Mouse (Mus musculus): Measurements from ENCODE around the gene Gnptab. TPM values are rescaled to one million over a fixed set of nuclear protein-coding genes. Genes with fewer than 3 reads are reported as not detected.

The Gnptab gene
- total and polyA plus RNA-seq, 3 experiments, result 2.7 to 50.8 (median 41.0) TPM

DNA sequence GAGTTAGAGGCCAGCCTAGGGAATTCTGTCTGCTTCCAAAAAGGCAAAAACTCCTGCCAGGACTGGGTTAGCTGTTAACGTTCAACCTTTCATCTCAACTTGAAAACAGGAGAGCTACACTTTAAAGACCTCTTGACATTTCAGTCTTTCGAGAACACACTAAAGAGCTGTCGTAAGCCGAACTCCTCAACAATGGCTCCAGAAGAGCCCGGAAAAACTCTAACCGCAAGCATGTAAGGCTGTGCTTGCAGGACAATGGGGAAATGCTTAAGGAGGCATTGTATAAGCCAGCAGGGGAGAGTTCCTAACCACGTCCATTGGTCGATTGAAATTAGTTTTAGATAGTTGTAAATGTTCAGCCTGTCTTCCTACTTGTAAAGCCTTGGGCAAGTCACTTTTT lies 29.1 kb upstream of the Gnptab start:
- Histone ChIP-seq H3K4me3 (ENCODE audit: low read depth, low read length) (no peak overlapping the region), H3K36me3 (replicated peaks) (no peaks in the 10 kb centered on the region), H3K9me3 (replicated peaks) (no peaks in the 10 kb centered on the region), H3K27me3 (ENCODE audit: insufficient read depth, low read length) (no peaks in the 10 kb centered on the region), H3K4me1 (ENCODE audit: insufficient read depth, low read depth, low read length) (no peaks in the 10 kb centered on the region)
- TF ChIP-seq CTCF (IDR thresholded peaks at IDR 0.05; ENCODE audit: low read depth, low read length) (no peak), GATA2 (IDR thresholded peaks at IDR 0.05; ENCODE audit: borderline replicate concordance, low read depth, low read length) (no peak), POLR2AphosphoS5 (IDR thresholded peaks at IDR 0.05; ENCODE audit: insufficient replicate concordance, low read depth, low read length) (no peak), GATA1 (IDR thresholded peaks at IDR 0.05; ENCODE audit: borderline replicate concordance, low read length) (no peak), TAL1 (conservative IDR thresholded peaks at IDR 0.05; ENCODE audit: low read depth, low read length) (no peak)
- ATAC-seq (ENCODE audit: extremely low read depth, insufficient number of reproducible peaks, low FRiP score, poor library complexity, severe bottlenecking) (no peak), DNase-seq (ENCODE audit: low spot score) (no peak)

DNA sequence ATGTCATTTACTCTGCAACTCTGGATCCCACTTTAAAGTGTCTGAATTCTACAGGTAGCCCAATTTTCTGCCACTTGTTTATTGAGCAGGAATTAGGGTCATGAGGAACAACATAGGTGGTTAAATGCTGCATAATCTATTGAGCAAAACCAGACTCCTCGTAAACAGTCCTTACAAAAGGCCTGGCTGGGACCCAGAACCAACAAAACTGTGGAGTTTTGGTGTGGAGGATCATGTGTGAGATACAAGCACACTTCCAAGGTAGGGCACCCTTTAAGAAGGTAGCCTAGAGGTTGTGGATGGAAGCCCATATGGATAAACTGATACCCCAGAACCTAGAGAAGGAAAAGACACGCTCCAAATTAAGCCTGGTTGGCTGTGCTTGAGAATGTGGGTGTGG lies 28.2 kb upstream of the Gnptab start:
- no peaks in the 10 kb centered on the region for H3K27me3 ChIP-seq (ENCODE audit: insufficient read depth, low read length)
- H3K4me3 ChIP-seq (ENCODE audit: low read depth, low read length), result no peak overlapping the region
- no peaks in the 10 kb centered on the region for H3K9me3 ChIP-seq (replicated peaks)
- TF ChIP-seq GATA1 (IDR thresholded peaks at IDR 0.05; ENCODE audit: borderline replicate concordance, low read length) (no peak), GATA2 (IDR thresholded peaks at IDR 0.05; ENCODE audit: borderline replicate concordance, low read depth, low read length) (no peak), POLR2AphosphoS5 (IDR thresholded peaks at IDR 0.05; ENCODE audit: insufficient replicate concordance, low read depth, low read length) (no peak), TAL1 (conservative IDR thresholded peaks at IDR 0.05; ENCODE audit: low read depth, low read length) (no peak), CTCF (IDR thresholded peaks at IDR 0.05; ENCODE audit: low read depth, low read length) (no peak)
- H3K4me1 ChIP-seq (ENCODE audit: insufficient read depth, low read depth, low read length), result no peaks in the 10 kb centered on the region
- ATAC-seq (ENCODE audit: extremely low read depth, insufficient number of reproducible peaks, low FRiP score, poor library complexity, severe bottlenecking) (no peak), DNase-seq (ENCODE audit: low spot score) (no peak)
- H3K36me3 ChIP-seq (replicated peaks), result no peaks in the 10 kb centered on the region

DNA sequence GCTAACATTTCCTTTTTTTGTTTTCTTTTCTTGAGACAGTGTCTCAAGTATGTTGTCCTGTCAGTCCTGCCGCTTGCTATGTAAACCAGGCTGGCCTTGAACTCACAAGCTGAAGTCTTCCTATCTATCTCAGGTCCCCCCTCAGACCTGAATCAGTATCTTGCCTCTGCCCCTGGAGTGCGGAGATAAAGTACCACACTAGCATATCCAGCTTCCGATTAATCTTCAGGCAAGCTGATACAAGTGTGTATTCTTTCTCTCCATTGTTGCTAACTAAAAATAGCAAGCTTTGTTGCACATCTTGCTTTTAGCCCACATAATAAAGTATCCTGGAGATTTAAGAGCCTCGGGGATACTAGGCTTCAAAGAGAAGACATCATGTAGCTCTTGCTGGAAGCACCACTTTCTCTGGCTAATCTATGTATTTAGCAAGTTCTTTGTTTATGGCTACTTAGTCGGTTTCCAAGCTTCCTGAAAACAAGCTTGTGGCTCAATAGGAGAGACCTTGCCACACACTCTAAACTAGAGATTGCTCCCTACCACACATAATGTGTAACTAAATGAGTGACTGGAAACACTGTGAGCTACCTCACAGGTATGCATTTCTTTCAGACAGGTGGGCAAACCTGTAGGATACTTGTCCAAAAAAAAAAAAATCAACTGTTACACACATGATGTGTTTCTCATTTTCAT lies 27.4 kb upstream of the Gnptab start:
- peaks cover under 1% of the 10 kb centered on the region; the same call in 1 of the 2 replicates for H3K4me1 ChIP-seq (ENCODE audit: insufficient read depth, low read depth, low read length)
- TF ChIP-seq POLR2AphosphoS5 (IDR thresholded peaks at IDR 0.05; ENCODE audit: insufficient replicate concordance, low read depth, low read length), result no peak
- no peak for TF ChIP-seq CTCF (IDR thresholded peaks at IDR 0.05; ENCODE audit: low read depth, low read length)
- no peak for TF ChIP-seq GATA2 (IDR thresholded peaks at IDR 0.05; ENCODE audit: borderline replicate concordance, low read depth, low read length)
- TF ChIP-seq TAL1 (conservative IDR thresholded peaks at IDR 0.05; ENCODE audit: low read depth, low read length), result no peak
- no peak for TF ChIP-seq GATA1 (IDR thresholded peaks at IDR 0.05; ENCODE audit: borderline replicate concordance, low read length)
- peaks cover under 1% of the 10 kb centered on the region; the same call in 1 of the 2 replicates for H3K27me3 ChIP-seq (ENCODE audit: insufficient read depth, low read length)
- ATAC-seq (ENCODE audit: extremely low read depth, insufficient number of reproducible peaks, low FRiP score, poor library complexity, severe bottlenecking), result no peak
- no peak overlapping the region for H3K4me3 ChIP-seq (ENCODE audit: low read depth, low read length)
- no peaks in the 10 kb centered on the region for H3K36me3 ChIP-seq (replicated peaks)
- no peaks in the 10 kb centered on the region for H3K9me3 ChIP-seq (replicated peaks)
- no peak for DNase-seq (ENCODE audit: low spot score)

DNA sequence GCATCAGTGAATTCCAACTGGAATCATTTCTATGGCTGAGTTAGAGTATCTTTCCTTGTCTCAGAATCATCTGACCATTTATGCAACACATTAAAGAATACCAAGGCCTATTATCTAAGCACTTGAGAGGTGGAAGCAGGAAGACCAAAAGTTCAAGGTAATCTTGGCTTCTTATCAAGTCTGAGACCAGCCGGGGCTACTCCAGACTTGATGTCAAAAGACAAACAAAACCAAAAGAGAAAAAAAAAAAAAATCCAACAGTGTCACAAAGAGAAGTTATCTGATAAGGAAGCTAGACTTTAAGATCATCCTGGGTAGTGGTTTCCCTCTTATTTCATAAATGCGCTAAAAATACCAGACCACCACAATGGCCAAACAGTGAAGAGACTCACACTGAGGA lies 26.4 kb upstream of the Gnptab start:
- H3K4me1 ChIP-seq (ENCODE audit: insufficient read depth, low read depth, low read length), result peaks cover 3% of the 10 kb centered on the region
- DNase-seq (ENCODE audit: low spot score) (no peak), ATAC-seq (ENCODE audit: extremely low read depth, insufficient number of reproducible peaks, low FRiP score, poor library complexity, severe bottlenecking) (no peak)
- H3K4me3 ChIP-seq (ENCODE audit: low read depth, low read length), result no peak overlapping the region
- peaks cover 10% of the 10 kb centered on the region; the same call in 1 of the 2 replicates for H3K27me3 ChIP-seq (ENCODE audit: insufficient read depth, low read length)
- H3K36me3 ChIP-seq (replicated peaks), result no peaks in the 10 kb centered on the region
- no peak for TF ChIP-seq TAL1 (conservative IDR thresholded peaks at IDR 0.05; ENCODE audit: low read depth, low read length)
- TF ChIP-seq GATA2 (IDR thresholded peaks at IDR 0.05; ENCODE audit: borderline replicate concordance, low read depth, low read length), result no peak
- TF ChIP-seq GATA1 (IDR thresholded peaks at IDR 0.05; ENCODE audit: borderline replicate concordance, low read length), result no peak
- TF ChIP-seq POLR2AphosphoS5 (IDR thresholded peaks at IDR 0.05; ENCODE audit: insufficient replicate concordance, low read depth, low read length), result no peak
- no peak for TF ChIP-seq CTCF (IDR thresholded peaks at IDR 0.05; ENCODE audit: low read depth, low read length)
- peaks cover 3% of the 10 kb centered on the region; the same call in 1 of the 2 replicates for H3K9me3 ChIP-seq (replicated peaks)

DNA sequence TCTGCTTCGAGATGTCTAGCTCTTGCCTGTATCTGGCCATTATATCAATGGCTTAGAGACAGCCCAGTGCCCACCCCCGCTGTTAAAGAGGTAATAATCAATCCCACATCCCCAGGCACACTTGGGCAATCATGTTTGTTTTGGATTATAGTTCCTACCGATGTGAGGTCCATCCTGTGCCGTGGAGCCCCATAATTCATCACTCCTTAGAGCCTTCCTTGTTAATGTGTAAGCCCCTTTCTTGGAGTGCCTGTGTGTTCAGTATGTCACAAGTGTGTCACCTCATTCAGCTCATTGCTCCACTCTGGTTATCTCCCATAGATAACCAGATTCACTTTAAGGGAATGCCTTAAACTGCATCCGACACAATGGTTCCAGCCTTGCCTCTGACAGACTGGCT lies 24.3 kb upstream of the Gnptab start:
- peaks cover 3% of the 10 kb centered on the region for H3K4me1 ChIP-seq (ENCODE audit: insufficient read depth, low read depth, low read length)
- H3K27me3 ChIP-seq (ENCODE audit: insufficient read depth, low read length), result peaks cover 12% of the 10 kb centered on the region; the same call in 1 of the 2 replicates
- peaks cover 3% of the 10 kb centered on the region; the same call in 1 of the 2 replicates for H3K9me3 ChIP-seq (replicated peaks)
- no peak for TF ChIP-seq TAL1 (conservative IDR thresholded peaks at IDR 0.05; ENCODE audit: low read depth, low read length)
- TF ChIP-seq GATA2 (IDR thresholded peaks at IDR 0.05; ENCODE audit: borderline replicate concordance, low read depth, low read length), result no peak
- TF ChIP-seq POLR2AphosphoS5 (IDR thresholded peaks at IDR 0.05; ENCODE audit: insufficient replicate concordance, low read depth, low read length), result no peak
- TF ChIP-seq CTCF (IDR thresholded peaks at IDR 0.05; ENCODE audit: low read depth, low read length), result no peak
- no peak overlapping the region for H3K4me3 ChIP-seq (ENCODE audit: low read depth, low read length)
- DNase-seq (ENCODE audit: low spot score) (no peak), ATAC-seq (ENCODE audit: extremely low read depth, insufficient number of reproducible peaks, low FRiP score, poor library complexity, severe bottlenecking) (no peak)
- H3K36me3 ChIP-seq (replicated peaks), result no peaks in the 10 kb centered on the region

DNA sequence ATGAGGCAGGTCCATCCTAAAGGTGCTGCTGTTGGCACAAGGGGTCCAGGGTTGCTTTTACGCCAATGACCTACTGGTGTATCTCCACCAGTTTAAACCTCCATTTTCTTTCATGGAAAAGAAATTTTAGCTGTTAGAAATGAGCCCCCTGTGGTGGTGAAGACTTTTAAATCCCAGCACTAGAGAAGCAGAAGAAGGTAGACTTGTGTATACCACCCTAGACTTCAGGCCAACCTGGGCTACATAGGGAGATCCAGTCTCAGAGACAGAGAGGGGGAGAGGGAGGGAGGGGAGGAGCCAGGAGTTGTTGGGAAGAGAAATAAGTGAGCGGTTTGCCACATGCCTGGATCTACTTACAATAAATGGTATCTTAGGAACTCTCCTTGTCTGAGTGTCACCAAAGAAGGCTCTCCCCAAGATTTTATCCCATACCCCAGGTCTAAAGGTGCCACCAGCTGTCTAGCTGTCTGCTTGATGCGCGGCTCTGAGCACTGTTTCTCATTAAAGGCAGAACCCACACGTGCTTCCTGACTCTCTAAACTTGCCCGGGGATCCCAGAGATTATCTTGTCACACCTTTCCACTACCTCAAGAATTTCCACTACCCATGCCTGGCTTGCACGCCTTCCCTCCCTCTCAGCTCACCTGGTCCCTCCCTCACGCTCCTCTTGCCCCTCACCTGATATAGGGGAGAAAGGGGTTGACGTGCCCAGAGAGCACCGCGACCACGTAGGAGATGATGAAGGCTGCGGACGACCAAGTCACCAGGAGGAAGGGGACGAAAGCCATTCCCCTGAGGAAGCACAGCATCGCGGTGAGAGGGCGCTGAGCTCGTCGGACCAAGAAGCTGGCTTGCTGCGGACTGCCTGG lies 22.6 kb upstream of the Gnptab start:
- ATAC-seq (ENCODE audit: extremely low read depth, insufficient number of reproducible peaks, low FRiP score, poor library complexity, severe bottlenecking) (no peak), DNase-seq (ENCODE audit: low spot score) (no peak)
- H3K4me3 ChIP-seq (ENCODE audit: low read depth, low read length), result peak overlapping the region; percentile 52; the same call in 1 of the 2 replicates
- peaks cover 3% of the 10 kb centered on the region for H3K4me1 ChIP-seq (ENCODE audit: insufficient read depth, low read depth, low read length)
- no peak for TF ChIP-seq CTCF (IDR thresholded peaks at IDR 0.05; ENCODE audit: low read depth, low read length)
- TF ChIP-seq GATA2 (IDR thresholded peaks at IDR 0.05; ENCODE audit: borderline replicate concordance, low read depth, low read length), result no peak
- no peak for TF ChIP-seq TAL1 (conservative IDR thresholded peaks at IDR 0.05; ENCODE audit: low read depth, low read length)
- TF ChIP-seq GATA1 (IDR thresholded peaks at IDR 0.05; ENCODE audit: borderline replicate concordance, low read length), result no peak
- no peak for TF ChIP-seq POLR2AphosphoS5 (IDR thresholded peaks at IDR 0.05; ENCODE audit: insufficient replicate concordance, low read depth, low read length)
- no peaks in the 10 kb centered on the region for H3K36me3 ChIP-seq (replicated peaks)
- H3K27me3 ChIP-seq (ENCODE audit: insufficient read depth, low read length), result peaks cover 12% of the 10 kb centered on the region; the same call in 1 of the 2 replicates
- H3K9me3 ChIP-seq (replicated peaks), result peaks cover 3% of the 10 kb centered on the region; the same call in 1 of the 2 replicates

All from G1E (cell line).